Mouse (Mus musculus) forebrain, embryonic 13.5 days (tissue): ENCODE data around the gene Rrp8. TPM values are rescaled to one million over a fixed set of nuclear protein-coding genes. Genes with fewer than 3 reads are reported as not detected.

Experiments
- ATAC-seq: fragments of 200-750 bp; cut with Nextera tagmentation; 2 replicates; pipeline ENCODE4 v1.8.0; 2017
- H3K27ac ChIP-seq: fragments of 300-500 bp; sonication (generic); 2 replicates; pipeline ENCODE4 v1.5.1; 2015; ENCODE audit warnings: inconsistent platforms, mild to moderate bottlenecking, moderate library complexity
- H3K27me3 ChIP-seq: fragments of 300-500 bp; sonication (generic); 2 replicates; pipeline ENCODE4 v1.6.1; 2015; ENCODE audit warnings: mild to moderate bottlenecking, inconsistent platforms
- H3K36me3 ChIP-seq: fragments of 300-500 bp; sonication (generic); 2 replicates; pipeline ENCODE4 v1.6.1; 2015; ENCODE audit warnings: mild to moderate bottlenecking, inconsistent platforms; ENCODE audit not compliant: poor library complexity, severe bottlenecking
- H3K4me1 ChIP-seq: fragments of 300-500 bp; sonication (generic); 2 replicates; pipeline ENCODE4 v1.6.1; 2015; ENCODE audit warnings: inconsistent platforms
- H3K4me2 ChIP-seq: fragments of 300-500 bp; sonication (generic); 2 replicates; pipeline ENCODE4 v1.6.1; 2015; ENCODE audit warnings: inconsistent platforms, mild to moderate bottlenecking, moderate library complexity
- H3K4me3 ChIP-seq: fragments of 300-500 bp; sonication (generic); 2 replicates; pipeline ENCODE4 v1.5.1; 2015; ENCODE audit warnings: mild to moderate bottlenecking, inconsistent platforms
- H3K9ac ChIP-seq: fragments of 300-500 bp; sonication (generic); 2 replicates; pipeline ENCODE4 v1.6.1; 2015; ENCODE audit warnings: mild to moderate bottlenecking, inconsistent platforms
- H3K9me3 ChIP-seq: fragments of 300-500 bp; sonication (generic); replicated peaks from 2 replicates; pipeline ENCODE4 v1.6.1; 2016; ENCODE audit warnings: inconsistent platforms
- WGBS: fragments of 180-500 bp; shearing (Covaris S2); methylation state at CpG from one replicate; pipeline ENCODE4 v1.1.7; 2015; 5-methylcytosine and 5-hydroxymethylcytosine counted together
- polyA plus RNA-seq: library from polyadenylated mRNA; unstranded; fragments of >200 nt; fragmentation: Nextera tagmentation; extraction: Ambion mirVana; gene quantifications from 2 replicates; pipeline ENCODE4 v1.2.1, GENCODE M21; 2015

Rrp8 gene
- polyA plus RNA-seq, 1 experiment from 2014 or later = 31.2 TPM

DNA sequence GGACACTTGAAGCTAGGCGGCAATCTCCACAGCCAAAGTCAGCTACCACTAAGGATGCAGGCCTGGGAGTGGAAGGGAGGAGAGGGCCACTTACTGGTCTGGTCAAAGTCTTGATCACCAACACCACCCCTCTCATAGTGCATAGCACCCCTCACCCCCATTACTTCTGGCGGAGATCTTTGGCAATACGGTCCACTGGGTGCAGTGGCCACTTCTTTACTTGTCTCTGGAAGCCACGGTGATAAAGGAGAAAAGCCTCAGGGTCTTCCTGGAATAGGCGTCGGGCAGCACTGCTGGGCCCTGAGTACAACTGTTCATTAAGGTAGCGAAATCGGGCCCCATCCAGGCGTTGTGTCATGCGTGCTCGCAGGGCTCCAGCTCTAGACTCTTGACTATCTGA is 3.3 kb downstream of the Rrp8 start:
- Histone ChIP-seq H3K9ac (no peak overlapping the region), H3K27me3 (no peaks in the 10 kb centered on the region), H3K4me1 (peaks cover 36% of the 10 kb centered on the region), H3K36me3 (peaks cover 54% of the 10 kb centered on the region), H3K27ac (no peak overlapping the region), H3K4me3 (no peak overlapping the region), H3K9me3 (no peaks in the 10 kb centered on the region), H3K4me2 (no peak overlapping the region)
- WGBS = 94% methylated on average over 11 of the region's 11 CpGs
- no peak for ATAC-seq

DNA sequence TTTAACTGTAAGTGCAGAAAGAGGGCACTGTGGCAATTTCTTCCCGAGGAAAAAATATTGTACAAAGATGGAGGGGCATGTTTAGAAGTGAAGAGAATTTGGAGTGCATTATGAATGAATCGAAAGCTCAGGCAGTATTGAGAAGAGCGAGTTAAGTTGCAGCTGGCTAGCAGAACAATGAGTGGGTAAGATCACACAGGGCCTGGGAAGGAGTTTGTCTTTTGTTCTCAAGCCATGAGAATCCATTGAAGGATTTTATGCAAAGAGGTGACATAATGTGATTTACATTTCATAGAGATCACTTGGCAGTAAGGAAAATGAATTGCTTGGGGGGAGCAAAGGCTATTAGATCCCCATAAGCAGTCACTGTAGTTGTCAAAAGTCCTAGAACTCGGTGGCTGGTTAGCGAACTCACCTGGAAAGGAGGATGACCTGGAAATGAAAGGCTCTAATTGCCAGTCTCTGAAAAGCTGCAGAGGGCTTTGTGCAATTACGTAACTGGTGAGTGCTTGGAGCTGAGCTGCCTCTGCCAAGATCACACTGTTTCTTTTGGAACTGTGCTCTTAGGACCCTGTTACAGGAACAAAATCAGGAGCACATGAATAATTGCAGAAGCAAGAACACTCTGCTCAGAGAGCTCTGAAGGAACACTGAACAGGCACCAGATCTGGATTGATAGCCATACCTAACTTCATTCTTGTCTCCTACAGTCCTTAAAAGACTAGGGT is 8.3 kb downstream of the Rrp8 start:
- no peaks in the 10 kb centered on the region for H3K27me3 ChIP-seq
- ATAC-seq = peak; percentile 70
- no peak overlapping the region for H3K4me2 ChIP-seq
- peak overlapping the region; percentile 22 for H3K9ac ChIP-seq
- H3K27ac ChIP-seq = peak overlapping the region; percentile 73
- no peak overlapping the region for H3K4me3 ChIP-seq
- peaks cover 44% of the 10 kb centered on the region for H3K36me3 ChIP-seq
- WGBS = 28% methylated on average over 6 of the region's 6 CpGs
- no peaks in the 10 kb centered on the region for H3K9me3 ChIP-seq
- peaks cover 17% of the 10 kb centered on the region; the same call in 1 of the 2 replicates for H3K4me1 ChIP-seq

DNA sequence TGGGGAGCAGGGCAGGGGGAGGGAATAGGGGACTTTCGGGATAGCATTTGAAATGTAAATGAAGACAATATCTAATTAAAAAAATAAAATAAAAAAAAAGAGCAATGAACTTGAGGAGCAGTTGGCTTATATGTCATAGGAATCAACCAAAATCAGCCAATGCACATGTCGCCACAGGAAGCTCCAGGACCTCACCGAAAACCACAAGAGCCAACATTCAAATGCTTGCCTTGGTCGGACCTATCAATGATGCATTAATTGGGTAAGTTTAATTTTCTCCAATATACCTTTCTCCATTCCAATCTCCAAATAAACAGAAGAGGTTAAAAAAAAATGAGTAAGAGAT is 10.2 kb downstream of the Rrp8 start:
- ATAC-seq = no peak
- no peak overlapping the region for H3K9ac ChIP-seq
- no peak overlapping the region for H3K4me2 ChIP-seq
- H3K9me3 ChIP-seq = no peaks in the 10 kb centered on the region
- no peaks in the 10 kb centered on the region for H3K27me3 ChIP-seq
- WGBS = 91% methylated on average over 4 of the region's 4 CpGs
- no peak overlapping the region for H3K27ac ChIP-seq
- peaks cover 17% of the 10 kb centered on the region; the same call in 1 of the 2 replicates for H3K4me1 ChIP-seq
- no peak overlapping the region for H3K4me3 ChIP-seq
- H3K36me3 ChIP-seq = peaks cover 24% of the 10 kb centered on the region

DNA sequence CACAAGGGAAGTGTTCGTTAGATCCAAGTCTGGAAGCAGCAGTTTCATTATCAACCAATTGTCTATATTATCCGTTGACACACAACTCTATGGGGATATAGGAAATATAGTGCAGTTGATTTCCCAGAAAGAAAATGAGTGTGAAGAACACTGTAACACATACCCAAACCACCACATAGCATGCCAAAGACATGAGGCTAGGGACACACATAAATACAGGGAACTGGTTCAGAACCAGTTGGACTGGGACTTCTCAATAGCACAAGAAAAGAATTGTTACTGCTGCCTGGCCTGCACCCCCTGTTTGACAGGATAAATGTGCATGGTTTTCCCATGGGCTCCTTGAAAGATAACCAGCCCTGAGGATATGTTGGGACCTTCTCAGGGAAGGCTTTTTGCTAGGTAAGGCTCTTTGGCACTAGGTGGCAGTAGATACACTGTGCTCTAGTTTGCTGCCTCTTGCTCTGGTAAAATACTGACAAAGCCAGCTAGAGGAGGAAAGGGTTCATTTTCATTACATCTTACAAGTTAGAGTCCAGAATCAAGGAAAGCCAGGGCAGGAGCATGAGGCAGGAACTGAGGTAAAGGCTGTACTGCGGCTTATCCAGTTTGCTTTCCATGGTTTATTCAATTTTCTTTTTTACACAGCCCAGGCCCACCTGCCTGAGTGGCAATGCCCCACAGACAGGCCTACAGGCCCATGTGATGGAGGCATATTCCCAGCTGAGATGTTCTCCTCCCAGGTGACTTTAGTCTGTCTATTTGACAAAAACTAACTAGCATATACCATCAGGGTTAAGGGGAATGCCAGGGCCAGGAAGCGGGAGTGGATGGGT is 10.8 kb downstream of the Rrp8 start:
- Histone ChIP-seq H3K27me3 (no peaks in the 10 kb centered on the region), H3K4me1 (peaks cover 17% of the 10 kb centered on the region; the same call in 1 of the 2 replicates), H3K9me3 (no peaks in the 10 kb centered on the region), H3K36me3 (peaks cover 19% of the 10 kb centered on the region), H3K9ac (no peak overlapping the region), H3K4me3 (no peak overlapping the region), H3K4me2 (no peak overlapping the region), H3K27ac (no peak overlapping the region; the same call in 1 of the 2 replicates)
- peak; percentile 84 for ATAC-seq
- 78% methylated on average over 4 of the region's 4 CpGs for WGBS

DNA sequence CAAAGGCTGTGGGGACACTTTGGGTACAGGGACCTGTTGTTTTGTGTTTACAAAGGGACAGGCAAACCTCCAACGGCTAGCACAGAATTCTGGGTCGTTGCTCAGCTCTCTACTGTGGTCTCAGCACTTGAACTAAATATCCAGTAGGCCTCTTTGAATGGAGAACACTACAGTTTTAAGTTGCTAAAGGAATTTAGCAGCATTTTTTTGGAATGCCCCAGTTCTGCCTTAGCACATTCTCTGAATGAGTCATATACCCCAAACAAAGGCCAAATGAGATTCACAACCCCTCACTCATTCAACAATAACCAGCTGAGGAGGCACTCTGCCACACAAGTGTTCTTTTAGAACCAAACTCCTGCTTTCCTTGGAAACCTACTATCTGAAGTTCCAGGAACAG is 15.3 kb downstream of the Rrp8 start:
- Histone ChIP-seq H3K4me1 (no peaks in the 10 kb centered on the region), H3K27me3 (no peaks in the 10 kb centered on the region), H3K36me3 (no peaks in the 10 kb centered on the region), H3K4me2 (no peak overlapping the region), H3K9ac (no peak overlapping the region), H3K9me3 (no peaks in the 10 kb centered on the region), H3K27ac (no peak overlapping the region), H3K4me3 (no peak overlapping the region)
- ATAC-seq = no peak
- WGBS = 80% methylated on average over 2 of the region's 2 CpGs

DNA sequence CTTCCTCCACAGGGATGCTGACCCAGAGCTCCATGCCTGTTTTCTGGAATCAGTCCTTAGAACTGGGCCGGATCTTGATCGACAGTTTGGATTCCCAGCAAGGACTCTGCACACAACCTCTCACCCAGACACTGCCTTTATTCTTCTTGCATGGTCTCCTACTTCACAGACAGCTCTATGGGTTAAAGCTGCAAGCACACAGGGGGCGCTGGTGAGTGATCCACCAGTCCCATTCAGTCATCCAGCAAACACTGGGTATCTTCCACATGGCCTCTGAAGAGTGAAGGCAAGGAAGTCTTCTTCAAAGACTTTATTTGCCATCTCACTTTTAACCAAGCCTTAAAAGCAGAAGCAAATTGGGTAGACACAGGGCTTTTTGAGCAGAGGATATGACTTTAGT is 21.8 kb downstream of the Rrp8 start:
- H3K9ac ChIP-seq = no peak overlapping the region
- no peak overlapping the region for H3K27ac ChIP-seq
- WGBS = 65% methylated on average over 3 of the region's 3 CpGs
- H3K4me3 ChIP-seq = no peak overlapping the region
- no peak overlapping the region for H3K4me2 ChIP-seq
- no peaks in the 10 kb centered on the region for H3K4me1 ChIP-seq
- no peak for ATAC-seq
- no peaks in the 10 kb centered on the region for H3K27me3 ChIP-seq
- H3K36me3 ChIP-seq = no peaks in the 10 kb centered on the region
- H3K9me3 ChIP-seq = no peaks in the 10 kb centered on the region

DNA sequence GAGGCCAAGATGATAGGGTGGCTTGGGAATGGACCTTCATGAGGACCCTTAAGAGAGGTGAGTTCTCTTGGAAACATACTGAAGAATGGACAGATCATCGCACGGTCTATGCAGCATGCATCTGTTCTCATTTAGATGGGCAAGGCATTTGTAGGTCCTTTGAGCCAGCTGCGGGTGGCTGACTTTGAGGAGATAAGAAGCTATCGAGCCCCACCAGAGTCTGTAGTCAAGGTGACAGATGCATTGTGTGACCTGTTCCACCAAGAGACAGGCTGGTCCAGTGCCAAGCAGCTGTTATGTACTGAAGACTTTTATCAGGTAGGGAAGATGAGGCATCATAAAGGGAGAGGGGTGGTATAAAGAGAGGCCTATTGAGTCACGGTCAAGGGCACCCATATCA is 28.5 kb downstream of the Rrp8 start:
- Histone ChIP-seq H3K36me3 (no peaks in the 10 kb centered on the region), H3K9ac (no peak overlapping the region), H3K4me2 (no peak overlapping the region), H3K9me3 (no peaks in the 10 kb centered on the region), H3K4me1 (no peaks in the 10 kb centered on the region), H3K27ac (no peak overlapping the region), H3K27me3 (no peaks in the 10 kb centered on the region), H3K4me3 (no peak overlapping the region)
- no peak for ATAC-seq
- 91% methylated on average over 5 of the region's 5 CpGs for WGBS

DNA sequence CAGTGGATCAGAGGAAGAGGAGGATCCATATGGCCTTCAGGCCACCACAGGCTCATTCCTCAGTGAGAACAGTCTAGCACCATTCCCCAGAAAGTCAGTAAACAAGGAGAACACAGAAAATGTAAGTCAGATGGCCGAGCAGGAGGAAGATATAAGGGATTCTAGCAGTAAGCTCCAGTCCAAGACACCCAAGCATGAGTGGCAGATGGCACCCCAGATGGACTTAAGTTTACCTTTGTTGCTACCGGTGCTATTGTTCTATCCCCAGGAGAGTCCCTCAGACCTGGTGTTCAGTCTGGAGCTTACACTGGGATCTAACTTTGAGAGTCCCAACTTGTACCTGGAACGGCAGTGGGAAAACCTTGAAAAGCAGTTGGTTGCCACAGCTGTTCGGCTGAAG is 33.4 kb downstream of the Rrp8 start:
- Histone ChIP-seq H3K27ac (no peak overlapping the region), H3K4me2 (no peak overlapping the region), H3K4me1 (no peaks in the 10 kb centered on the region), H3K36me3 (no peaks in the 10 kb centered on the region), H3K4me3 (no peak overlapping the region), H3K9me3 (no peaks in the 10 kb centered on the region), H3K27me3 (no peaks in the 10 kb centered on the region), H3K9ac (no peak overlapping the region)
- ATAC-seq = no peak
- 84% methylated on average over 4 of the region's 4 CpGs for WGBS

DNA sequence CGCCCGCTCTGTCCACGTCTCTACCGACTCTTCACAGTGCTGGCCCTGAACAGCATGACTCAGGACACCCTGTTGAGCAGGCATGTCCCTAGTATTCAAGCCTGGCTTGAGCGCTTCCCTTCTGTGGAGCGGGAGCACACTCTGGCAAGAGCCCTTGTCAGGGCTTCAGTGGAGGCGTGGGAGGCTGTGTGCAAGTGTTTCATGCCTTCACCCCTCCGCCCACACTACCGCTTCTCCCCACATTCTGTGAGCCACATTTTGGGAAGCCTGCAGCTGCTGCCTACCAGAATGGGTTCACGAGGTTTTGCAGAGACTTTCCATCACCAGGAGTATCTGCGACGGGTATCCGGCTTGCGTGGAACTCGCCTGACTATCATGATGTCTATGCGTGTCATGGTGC is 34.0 kb downstream of the Rrp8 start:
- Histone ChIP-seq H3K36me3 (no peaks in the 10 kb centered on the region), H3K9ac (no peak overlapping the region), H3K27ac (no peak overlapping the region), H3K4me2 (no peak overlapping the region), H3K4me3 (no peak overlapping the region), H3K4me1 (no peaks in the 10 kb centered on the region), H3K27me3 (no peaks in the 10 kb centered on the region), H3K9me3 (no peaks in the 10 kb centered on the region)
- WGBS = 86% methylated on average over 16 of the region's 16 CpGs
- no peak for ATAC-seq

DNA sequence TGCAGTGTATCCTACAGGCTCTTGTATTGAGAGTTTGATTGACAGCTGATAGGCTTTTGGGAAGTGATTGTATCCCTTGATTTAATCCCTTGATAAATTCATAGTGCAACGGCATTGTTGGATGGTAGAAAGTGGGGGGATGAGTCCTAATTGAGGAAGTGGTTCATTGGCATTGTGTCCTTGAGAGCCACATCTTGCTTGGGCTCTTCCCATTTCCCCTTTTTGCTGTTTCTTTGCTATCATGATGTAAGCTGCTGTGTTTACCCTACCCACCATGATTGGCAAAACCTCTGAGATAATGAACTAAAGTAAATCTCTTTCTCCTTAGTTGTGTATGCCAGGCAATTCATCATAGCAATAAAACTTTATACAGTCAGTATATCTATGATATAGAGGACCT is 46.3 kb downstream of the Rrp8 start:
- Histone ChIP-seq H3K27me3 (no peaks in the 10 kb centered on the region), H3K4me1 (no peaks in the 10 kb centered on the region), H3K27ac (no peak overlapping the region), H3K9ac (no peak overlapping the region), H3K9me3 (no peaks in the 10 kb centered on the region), H3K36me3 (no peaks in the 10 kb centered on the region), H3K4me3 (no peak overlapping the region), H3K4me2 (no peak overlapping the region)
- ATAC-seq = no peak
- WGBS = 65% methylated on average over 1 of the region's 1 CpGs

DNA sequence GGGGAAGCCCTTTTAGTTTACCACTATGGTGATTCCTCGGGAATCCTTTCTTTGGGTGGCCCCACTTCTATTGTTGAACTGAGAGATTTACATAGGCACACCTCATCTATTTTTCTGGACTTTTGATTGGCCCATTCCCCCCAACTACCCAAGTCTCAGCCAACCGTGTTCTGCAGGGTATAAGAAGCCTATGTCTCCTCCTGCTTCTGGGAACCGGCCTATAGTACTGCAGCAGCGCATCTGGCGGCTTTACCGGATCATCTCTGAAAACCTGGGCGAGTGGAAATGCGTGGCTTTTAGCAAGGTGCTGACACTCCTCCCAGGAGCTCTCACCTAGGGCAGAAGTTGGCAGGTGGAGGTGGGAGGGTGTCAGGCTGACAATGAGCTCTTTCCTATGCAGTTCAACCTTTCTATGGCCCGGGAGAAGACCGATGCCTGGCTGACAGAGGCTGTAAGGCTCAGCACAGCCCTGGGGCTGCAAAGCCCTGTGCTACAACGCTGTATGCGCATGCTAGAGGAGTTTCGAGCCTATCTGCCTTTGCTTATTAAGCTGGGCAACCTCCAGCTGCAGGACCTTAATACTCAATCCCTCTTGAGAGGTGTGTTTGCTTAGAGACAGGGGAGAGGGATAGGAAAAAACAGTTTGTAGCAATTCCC is 51.5 kb downstream of the Rrp8 start:
- H3K4me3 ChIP-seq = no peak overlapping the region
- no peaks in the 10 kb centered on the region for H3K27me3 ChIP-seq
- no peak overlapping the region for H3K9ac ChIP-seq
- 16% methylated on average over 13 of the region's 13 CpGs for WGBS
- H3K4me2 ChIP-seq = 0 out of 2 replicates have a peak overlapping the region, but pooled peaks have one; percentile 11
- no peaks in the 10 kb centered on the region for H3K4me1 ChIP-seq
- no peak for ATAC-seq
- no peaks in the 10 kb centered on the region for H3K9me3 ChIP-seq
- no peaks in the 10 kb centered on the region for H3K36me3 ChIP-seq
- H3K27ac ChIP-seq = no peak overlapping the region
